Mouse (Mus musculus) activated CD4-positive, CD25-positive, alpha-beta regulatory T cell, adult 4 months (primary cell): ENCODE data around the gene Scd4. TPM values are rescaled to one million over a fixed set of nuclear protein-coding genes. Genes with fewer than 3 reads are reported as not detected.
"Not testable (repeated sequence)": the region's sequence is repeated elsewhere in the genome, so short reads cannot be mapped to it uniquely, and the experiment has no call there.

Source experiments
- ATAC-seq: one replicate; pipeline ENCODE4 v1.8.0; 2017
- polyA plus RNA-seq, 2 experiments: library from polyadenylated mRNA; unstranded; fragments of 100-300 nt; shearing (Covaris generic); gene quantifications; one replicate each; pipeline ENCODE4 v1.2.1; 2017

Gene Scd4
- polyA plus RNA-seq, 2 experiments from 2014 or later = 0.60 to 0.69 TPM

DNA sequence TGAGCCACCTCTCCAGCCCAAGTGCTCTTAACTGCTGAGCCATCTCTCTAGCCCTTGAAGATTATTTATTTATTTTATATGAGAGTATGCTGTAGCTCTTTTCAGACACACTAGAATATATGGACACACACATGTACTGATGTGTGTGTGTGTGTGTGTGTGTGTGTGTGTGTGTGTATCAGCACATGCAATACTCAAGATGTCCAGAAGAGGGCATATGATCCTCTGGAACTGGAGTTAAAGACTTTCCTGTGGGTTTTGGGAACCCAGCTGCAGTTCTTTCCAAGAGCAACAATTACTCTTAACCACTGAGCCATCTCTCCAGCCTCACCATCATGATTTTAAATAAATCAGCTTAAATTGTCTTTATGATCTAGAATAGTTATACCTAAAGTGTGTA lies 14.3 kb upstream of the Scd4 start:
- no peak for ATAC-seq

DNA sequence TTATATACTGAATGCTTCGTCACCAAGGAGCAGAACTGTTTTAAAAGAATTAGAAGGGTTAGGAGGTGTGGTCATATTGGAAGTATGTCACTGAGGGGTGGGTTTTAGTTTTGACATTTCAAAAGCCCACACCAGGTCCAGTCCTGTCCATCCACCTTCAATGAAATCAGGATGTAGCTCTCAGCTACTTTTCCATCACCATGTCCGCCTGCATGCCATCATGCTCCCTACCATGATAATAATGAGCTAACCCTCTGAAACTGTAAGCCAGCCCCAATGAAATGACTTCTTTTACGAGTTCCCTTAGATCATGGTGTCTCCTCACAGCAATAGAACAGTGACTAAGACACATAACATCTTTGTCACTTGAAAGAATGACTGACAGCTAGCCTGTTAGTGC lies 12.6 kb upstream of the Scd4 start:
- ATAC-seq = no peak

DNA sequence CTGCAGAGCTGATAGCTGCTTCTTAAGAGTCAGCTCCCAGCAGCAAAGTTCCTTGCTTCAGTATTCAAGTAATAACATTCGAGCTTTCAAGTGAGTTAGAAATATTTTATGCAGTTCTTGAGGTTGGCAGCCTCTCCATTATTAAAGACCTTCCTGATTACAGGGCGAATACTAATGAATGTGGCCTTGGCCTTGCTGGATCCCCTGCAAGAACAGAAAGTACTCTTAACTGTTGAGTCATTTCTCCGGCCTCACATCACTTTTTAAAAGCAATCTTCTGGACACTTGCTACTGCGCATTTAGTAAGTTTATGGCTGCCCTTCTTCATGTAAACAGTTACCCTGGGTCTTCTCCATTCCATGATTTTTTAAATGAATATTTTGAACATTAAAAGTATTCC lies 11.7 kb upstream of the Scd4 start:
- ATAC-seq = no peak

DNA sequence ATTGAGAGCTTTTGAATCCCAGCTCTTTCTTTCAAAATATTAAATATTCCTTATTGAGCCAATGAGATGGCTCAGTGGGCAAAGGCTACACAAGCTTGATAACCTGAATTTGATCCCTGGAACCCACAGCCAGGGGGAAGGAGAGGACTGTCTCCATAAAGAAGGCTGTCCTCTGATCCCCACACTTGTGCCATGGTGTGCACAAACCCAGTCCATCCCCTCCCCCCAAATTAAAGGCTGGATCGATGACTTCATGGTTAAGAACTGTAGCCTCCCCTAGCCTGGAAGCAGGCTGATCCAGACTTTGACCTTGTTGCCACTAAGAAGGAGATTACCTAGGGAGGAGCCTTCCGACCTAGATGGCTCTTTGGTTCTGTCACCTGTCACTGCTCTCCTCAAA lies 11.3 kb upstream of the Scd4 start:
- ATAC-seq = no peak

DNA sequence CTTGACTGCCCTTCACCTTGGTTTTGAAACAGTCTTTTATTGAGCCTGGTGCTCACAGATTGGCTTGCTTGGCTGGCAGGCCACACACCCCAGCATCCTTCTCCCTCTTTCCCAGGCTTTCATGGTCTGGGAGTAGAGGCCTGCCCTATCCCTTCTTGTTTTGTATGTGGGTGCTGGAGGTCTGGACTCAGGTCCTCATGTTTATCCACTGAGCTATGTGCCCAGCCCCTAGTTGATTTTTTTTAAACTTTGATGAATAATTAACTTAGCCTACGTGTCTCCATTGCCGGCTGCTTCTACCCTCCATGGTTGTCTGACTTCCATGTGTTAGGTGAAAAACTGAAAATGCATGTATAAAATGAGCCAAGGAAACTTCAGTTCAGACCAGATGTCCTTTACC lies 3.3 kb upstream of the Scd4 start:
- no peak for ATAC-seq

DNA sequence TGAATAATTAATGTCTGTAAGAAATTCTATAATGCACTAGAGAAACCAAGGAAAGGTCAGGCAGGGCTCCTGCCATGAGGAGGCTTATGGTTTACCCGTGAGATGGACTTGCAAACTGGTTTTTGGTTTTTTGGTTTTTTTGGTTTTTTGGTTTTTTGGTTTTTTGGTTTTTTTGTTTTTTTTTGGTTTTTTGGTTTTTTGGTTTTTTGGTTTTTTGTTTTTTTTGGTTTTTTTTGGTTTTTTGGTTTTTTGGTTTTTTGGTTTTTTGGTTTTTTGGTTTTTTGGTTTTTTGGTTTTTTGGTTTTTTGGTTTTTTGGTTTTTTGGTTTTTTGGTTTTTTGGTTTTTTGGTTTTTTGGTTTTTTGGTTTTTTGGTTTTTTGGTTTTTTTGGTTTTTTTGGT lies 1.8 kb upstream of the Scd4 start:
- not testable (repeated sequence) for ATAC-seq

DNA sequence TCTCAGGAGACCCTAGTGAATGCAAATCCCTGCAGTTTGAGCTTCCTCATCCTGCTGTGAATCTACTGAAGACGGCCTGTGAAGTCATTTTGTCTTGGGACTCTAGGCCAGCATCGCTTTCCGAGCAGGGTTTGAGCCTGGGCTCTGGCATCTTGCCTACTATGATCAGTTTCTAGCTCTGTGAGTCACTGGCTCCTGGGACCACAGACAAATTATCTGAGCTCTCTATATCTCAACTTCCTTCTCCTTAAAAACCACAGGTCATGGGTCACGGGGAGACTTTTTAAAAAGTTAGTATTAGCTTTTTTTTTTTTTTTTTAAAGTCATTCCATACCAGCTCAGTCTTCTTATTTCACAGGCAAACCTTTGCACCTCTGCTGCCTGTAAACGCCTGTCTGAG lies 981 bp upstream of the Scd4 start:
- ATAC-seq = no peak

DNA sequence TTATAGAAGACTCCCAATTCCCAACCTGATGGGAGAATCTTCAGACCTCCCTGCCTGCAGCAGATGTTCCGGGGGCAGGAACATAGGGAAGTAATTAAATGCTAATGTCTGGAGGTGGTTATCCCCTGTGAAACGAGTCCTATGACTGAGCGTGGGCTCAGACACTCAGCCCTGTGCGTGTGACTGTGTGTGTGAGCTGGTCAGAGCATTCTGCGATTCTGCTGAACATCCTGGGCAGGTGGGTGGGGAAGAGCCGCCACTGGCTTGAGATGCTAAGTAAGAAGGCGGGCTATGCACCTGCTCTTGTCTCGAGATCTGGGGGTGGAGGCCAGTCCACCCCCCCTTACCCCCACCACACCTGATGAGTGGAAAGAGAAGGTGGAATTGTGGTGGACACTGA lies 566 bp upstream of the Scd4 start:
- ATAC-seq = no peak

DNA sequence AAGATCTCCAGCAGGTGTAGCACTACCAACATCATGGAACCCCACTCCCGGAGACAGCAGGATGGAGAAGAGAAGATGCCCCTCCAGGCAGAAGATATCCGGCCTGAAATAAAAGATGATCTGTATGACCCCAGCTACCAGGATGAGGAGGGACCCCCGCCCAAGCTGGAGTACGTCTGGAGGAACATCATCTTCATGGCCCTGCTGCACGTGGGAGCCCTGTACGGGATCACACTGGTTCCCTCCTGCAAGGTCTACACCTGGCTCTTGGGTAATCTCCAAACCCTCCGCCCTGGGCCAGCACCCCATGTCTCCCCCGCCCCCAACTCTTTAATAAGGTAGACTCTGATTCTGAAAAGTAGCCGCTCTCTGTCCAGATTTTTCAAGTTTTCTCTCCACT lies 1.1 kb downstream of the Scd4 start:
- no peak for ATAC-seq

DNA sequence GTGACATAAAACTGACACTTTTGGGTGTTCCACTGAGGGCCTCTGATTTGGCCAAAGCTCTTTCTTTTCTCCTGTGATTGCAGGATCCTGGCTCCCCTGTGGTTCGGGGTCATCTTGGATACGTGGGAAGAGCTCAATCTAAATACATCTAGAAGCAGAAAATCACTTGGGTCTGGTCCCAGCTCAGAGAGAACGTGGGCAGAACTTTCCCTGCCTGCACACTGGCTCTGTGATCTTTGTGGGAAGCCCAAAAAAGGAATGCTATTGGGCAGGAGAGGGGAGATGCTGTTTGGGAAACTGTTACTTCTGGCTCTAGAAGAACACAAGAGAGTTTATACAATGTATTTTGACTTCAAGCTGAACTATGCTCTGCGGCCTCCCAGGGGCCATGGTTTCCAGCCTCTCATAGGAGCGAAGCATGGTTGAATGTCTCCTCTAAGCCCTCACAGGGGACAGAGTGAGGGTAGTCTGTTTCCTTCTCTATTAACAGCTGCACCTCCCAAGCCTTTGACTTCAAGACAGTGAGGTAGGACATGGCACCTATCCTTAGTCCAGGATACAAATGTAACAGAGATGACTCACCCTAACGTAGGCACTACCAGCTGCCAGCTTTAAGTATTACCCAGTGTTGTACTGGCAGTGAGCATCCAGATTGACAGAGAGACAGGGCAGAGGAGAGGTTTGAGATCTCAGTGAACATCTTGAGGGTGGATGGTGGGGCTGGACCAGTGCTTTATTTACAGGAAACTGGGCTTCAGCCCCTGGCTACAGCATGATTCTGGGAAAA lies 3.2 kb downstream of the Scd4 start:
- no peak for ATAC-seq

DNA sequence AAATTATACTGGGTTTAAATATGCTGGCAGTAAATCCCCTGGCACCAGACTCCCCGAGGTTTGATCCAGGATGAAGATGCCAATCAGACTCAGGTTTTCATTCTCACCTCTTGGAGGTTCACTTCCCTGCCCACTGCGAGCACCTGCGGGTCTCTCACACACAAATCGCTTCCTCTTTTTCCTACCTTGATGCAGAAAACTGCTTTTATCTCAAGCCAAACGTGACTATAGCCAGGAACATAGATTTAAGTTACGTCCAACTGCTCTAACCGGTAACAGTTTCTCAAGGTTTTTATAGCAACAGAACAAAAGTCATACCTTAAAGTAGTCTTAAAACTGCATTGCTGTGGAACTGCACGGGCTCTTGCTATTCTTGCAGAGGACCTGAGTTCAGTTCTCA lies 16.8 kb downstream of the Scd4 start:
- no peak for ATAC-seq

DNA sequence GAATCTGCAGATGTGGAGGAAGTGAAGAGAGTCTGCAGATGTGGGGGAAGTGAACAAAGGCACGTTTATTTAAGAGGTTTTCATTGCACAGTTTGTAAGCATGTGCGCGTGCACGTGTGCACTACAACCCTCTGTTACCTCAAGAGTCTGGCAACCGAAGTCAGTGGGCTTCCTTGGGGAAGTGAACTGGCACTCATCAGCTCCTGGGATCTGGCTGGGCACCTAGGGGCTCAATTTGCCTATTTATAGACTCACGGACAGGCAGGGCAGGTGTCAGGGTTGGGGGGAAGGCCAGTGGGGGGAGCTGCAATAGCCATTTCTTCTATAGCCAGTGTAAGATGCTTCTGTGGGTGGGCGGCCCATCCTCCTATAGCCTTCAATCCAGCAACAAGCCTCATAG lies 18.9 kb downstream of the Scd4 start:
- ATAC-seq = no peak

DNA sequence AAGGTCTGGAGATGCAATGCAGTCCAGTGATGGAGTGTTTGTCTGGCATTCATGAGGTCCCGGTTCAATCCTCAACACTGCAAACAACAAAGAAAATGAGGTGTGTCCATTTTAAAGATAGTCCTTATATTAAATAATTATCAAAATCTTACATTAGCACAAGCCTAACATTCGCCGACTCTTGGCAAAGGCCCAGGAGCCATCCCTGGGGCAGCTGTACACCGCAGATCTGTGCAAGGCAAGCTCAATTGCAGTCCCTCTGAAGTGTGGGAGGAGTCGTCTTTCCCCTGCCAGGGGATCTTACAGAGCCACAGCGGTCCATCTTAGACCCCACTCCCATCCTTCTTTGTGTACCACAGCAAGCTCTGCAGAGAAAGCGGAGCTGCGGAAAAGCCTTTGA lies 25.8 kb downstream of the Scd4 start:
- ATAC-seq = no peak

DNA sequence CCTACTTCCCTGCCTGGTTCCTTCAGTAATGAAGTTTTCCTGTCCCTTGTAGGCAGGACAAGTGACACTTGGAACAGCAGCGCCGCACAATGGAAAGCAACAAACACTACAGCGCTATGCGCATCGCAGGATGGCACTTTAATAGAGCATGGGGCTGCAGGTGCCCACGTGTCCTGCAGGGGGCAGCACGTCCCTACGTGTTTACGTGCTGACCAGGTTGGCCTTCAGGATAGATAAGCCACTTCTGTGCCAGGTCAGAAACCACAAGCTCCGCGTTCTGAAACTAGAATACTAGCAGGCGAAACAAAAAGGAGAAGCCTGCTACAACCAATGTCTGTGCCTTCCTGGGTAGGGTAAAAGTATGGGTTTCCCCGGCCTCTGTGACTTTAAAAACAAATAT lies 30.6 kb downstream of the Scd4 start:
- no peak for ATAC-seq

DNA sequence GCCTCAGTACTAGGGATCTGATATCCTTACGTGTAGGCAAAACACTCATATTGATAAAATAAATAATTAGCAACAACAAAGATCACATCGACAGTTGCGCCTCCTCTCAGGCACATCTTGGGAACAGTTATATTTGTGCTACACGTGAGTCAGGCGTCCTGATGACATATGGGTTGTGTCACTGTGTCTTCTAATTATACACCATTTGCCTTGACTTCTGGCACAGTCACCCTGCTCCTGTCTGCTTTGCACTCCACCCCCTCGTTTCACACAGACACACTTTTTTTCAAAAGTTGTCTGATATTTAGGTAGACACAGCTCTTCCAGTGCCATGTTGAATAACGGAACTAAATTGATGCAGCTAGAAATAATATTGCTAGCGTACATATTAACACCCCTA lies 31.1 kb downstream of the Scd4 start:
- ATAC-seq = no peak

DNA sequence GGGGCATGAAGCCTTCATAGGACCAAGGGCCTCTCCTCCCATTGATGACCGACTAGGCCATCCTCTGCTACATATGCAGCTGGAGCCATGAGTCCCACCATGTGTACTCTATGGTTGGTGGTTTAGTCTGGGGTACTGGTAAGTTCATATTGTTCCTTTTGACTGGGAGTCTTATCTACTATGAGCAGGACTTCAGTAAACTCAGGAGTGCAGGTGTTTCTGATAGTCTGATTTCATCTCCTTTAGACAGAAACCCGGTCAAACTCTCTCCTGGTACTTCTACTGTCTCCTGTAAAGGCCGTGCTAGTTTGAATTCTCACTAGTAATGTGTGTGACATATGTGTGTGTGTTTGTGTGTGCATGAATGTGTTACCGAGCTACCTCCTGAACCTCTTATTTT lies 32.8 kb downstream of the Scd4 start:
- no peak for ATAC-seq

DNA sequence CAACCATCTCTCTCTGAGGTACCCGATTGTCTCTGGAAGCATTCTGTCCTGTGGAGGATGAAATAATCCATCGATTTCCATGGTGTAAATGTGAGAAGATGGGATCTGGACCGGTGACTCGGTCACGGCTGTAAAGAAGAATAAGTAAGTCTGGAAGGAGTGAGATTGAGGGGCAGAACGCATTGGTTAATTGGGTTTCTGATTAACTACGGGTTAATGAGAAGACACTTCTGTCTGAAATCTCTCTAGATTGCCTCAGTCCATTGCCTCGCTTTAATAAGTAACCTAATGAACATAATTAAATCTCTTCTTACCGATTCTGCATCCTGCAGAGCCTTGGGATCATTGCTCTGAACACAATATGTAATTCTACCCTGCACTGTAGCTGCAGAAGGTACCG lies 34.2 kb downstream of the Scd4 start:
- not testable (repeated sequence) for ATAC-seq

DNA sequence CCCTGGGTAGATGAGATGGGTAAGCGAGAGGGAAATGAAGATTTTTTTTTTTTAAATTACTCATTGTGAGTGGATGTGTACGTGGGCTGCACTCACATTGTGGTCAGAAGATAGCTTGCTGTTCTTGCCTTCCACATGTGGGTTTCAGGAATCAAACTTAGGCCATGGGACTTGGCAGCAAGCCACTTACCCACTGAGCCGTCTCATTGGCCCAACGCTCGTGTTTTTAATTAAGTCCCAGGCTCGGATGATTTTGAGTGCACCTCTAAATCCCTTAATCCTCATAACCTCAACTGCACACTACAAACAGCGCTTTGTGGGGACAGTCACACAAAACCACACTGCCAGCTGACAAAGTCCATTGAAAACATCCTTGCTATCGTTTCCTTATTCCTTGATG lies 36.5 kb downstream of the Scd4 start:
- no peak for ATAC-seq

DNA sequence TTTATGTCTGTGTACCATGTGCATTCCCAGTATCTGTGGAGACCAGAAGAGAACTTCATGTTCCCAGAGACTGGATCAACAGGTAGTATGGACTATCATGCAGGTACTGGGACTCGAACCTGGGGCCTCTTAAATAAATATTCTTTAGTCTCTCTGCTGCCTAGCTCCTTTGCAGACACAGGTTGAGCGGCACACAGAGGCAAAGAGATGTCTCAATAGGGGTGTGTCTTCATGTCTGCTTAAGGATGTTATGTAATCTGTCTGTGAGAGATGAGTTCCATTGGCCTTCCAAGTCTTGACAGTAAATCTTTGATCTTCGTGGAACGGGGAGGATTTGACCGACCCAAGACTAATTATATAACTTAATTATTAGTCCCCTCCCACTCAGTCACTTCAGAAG lies 37.3 kb downstream of the Scd4 start:
- no peak for ATAC-seq

DNA sequence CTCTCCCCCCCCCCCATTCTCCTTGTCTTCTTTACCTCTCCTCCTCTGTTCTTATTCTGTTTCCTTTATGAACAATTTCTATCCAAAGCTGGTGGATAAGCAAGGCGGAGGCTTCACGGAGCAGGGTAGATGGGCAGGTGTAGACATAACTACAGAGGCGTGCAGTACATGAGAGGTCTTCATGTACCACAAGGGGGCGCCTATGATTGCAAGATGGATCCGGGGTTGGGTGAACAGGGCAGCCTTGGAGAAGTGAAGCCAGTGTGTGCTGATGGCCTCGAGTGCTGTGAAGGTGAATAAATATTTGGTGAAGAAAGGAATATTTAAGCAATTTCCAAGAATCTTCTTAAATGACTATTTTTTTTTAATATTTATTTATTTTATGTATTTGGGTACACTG lies 40.1 kb downstream of the Scd4 start:
- ATAC-seq = peak; percentile 73

DNA sequence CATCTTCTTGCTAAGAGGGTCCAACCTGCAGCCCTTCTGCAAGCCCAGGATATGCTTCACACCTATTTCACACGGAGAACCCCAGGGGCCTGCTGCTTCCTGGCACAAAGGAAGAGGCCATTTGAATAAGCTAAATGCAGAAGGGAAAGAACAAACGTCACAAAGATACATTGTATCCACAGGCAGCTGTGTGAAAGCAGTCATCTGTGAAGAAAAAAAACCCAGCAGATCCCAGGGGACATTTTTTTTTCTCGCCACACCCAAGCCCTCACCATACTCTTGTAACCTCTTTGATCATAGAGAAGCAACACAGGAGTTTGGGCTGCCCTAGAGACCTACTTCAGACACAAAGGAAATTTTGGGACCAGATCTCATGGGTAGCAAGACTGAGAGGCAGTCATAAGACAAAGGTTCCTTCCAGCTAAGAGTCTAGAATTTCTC lies 43.6 kb downstream of the Scd4 start:
- ATAC-seq = no peak

DNA sequence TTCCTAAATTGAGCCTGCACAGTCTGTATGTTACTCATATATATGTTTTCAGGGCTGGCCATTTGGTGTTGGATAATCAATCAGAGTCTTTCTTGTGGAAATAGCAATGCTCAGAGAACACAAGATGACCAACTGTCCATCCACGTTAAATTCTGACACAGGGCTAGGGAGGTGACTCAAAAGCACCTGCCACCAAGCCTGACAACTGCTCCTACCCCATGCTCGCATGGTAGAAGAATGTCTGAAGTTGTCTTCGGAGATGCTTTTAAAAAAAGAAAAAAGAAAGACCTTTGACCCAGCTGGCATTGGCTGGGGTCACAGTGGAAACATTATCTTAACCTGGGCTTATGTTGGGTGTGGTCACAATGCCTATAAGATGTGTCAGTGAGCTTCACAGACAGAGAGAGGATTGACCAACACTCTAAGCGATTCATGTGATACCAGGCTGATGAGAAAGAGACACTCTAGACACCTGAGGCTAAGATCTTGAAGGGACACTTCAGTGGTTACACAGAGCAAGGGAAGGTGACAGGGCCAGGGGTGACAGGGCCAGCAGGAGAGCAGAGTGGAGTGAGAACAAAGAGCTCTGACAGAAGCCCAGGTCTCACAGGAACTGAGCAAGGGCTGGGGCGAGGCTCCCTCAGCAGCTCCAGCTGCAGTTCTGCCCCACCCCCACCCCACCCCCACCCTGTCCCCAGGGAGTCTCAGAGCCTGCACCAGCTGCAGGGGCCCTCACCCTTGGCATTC lies 44.9 kb downstream of the Scd4 start:
- ATAC-seq = no peak

DNA sequence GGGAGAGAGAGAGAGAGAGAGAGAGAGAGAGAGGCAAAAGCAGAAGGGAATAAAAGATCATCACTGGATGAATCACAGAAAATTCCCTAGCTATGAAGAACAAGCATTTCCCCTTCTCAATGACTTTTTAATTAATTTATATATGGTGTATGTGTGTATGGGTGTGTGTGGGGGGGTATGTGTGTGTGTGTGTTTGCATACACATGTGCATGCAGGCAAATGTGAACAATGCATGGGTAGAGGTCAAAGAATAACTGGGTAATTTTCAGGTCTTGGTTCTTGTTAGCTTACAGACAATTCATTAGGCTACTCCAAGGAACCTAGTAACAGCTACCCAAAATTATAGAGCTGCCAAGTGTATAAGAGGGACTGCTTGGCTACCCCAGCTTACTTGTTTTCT lies 46.2 kb downstream of the Scd4 start:
- no peak for ATAC-seq

DNA sequence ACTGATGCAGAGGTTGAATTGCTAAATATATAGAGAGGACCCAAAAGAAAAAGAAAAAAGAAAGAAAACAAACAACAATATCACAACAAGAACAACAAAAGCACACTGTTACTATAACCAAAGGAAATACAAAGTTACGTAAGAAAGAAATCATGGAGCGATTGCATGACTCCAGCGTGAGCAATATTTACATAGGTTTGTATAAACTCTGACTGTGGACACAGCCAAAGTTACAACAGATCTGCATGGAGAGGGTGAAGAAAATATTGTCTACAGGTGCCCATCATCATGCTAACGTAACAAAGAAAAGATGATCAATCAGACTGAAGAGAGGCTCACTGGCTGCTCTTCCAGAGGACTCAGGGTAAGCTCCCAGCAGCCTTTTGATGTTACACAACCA lies 47.2 kb downstream of the Scd4 start:
- no peak for ATAC-seq
